Mouse (Mus musculus) induced T-regulatory cell, adult 2 months (primary cell): ENCODE data around the gene Uvrag.
A peak's percentile ranks its signal among the peaks of the same experiment; 100 is the strongest.

Source experiments
- DNase-seq: peaks from one replicate; pipeline ENCODE4 v3.0.0-alpha.2; 2012; ENCODE audit warnings: low read depth

The Uvrag gene

GRCm38 (mm10) chr7:99020353-99020752 is 120.6 kb downstream of the Uvrag start:
- no peak for DNase-seq

- DNase-seq, result no peak
Measured at GRCm38 (mm10) chr7:99017224-99017844, 123.6 kb downstream of the Uvrag start.

- DNase-seq, result no peak
Measured at GRCm38 (mm10) chr7:99015914-99016313, 125.0 kb downstream of the Uvrag start.

- DNase-seq, result no peak
Measured at GRCm38 (mm10) chr7:99015419-99015818, 125.5 kb downstream of the Uvrag start.

GRCm38 (mm10) chr7:99014620-99015019 is 126.3 kb downstream of the Uvrag start:
- DNase-seq, result no peak

- DNase-seq, result no peak
Measured at GRCm38 (mm10) chr7:99007506-99008354, 133.2 kb downstream of the Uvrag start.

GRCm38 (mm10) chr7:99003231-99003630 is 137.7 kb downstream of the Uvrag start:
- peak; percentile 48 for DNase-seq

GRCm38 (mm10) chr7:98998722-98999121 is 142.2 kb downstream of the Uvrag start:
- DNase-seq, result no peak

- no peak for DNase-seq
Measured at GRCm38 (mm10) chr7:98997760-98998159, 143.2 kb downstream of the Uvrag start.

GRCm38 (mm10) chr7:98996791-98997190 is 144.2 kb downstream of the Uvrag start:
- no peak for DNase-seq

GRCm38 (mm10) chr7:98995126-98995727 is 145.7 kb downstream of the Uvrag start:
- peak; percentile 60 for DNase-seq

GRCm38 (mm10) chr7:98994137-98994536 is 146.8 kb downstream of the Uvrag start:
- peak; percentile 14 for DNase-seq

GRCm38 (mm10) chr7:98993395-98993794 is 147.5 kb downstream of the Uvrag start:
- peak; percentile 62 for DNase-seq

- DNase-seq, result no peak
Measured at GRCm38 (mm10) chr7:98991204-98991761, 149.7 kb downstream of the Uvrag start.

- DNase-seq, result no peak
Measured at GRCm38 (mm10) chr7:98990510-98990909, 150.4 kb downstream of the Uvrag start.

- peak; percentile 24 for DNase-seq
Measured at GRCm38 (mm10) chr7:98986962-98987441, 153.9 kb downstream of the Uvrag start.

GRCm38 (mm10) chr7:98985935-98986334 is 155.0 kb downstream of the Uvrag start:
- no peak for DNase-seq

GRCm38 (mm10) chr7:98985489-98985888 is 155.5 kb downstream of the Uvrag start:
- DNase-seq, result no peak

- no peak for DNase-seq
Measured at GRCm38 (mm10) chr7:98984319-98984718, 156.6 kb downstream of the Uvrag start.

GRCm38 (mm10) chr7:98983058-98983457 is 157.9 kb downstream of the Uvrag start:
- no peak for DNase-seq

- no peak for DNase-seq
Measured at GRCm38 (mm10) chr7:98981423-98981822, 159.5 kb downstream of the Uvrag start.

GRCm38 (mm10) chr7:98976839-98977457 is 164.0 kb downstream of the Uvrag start:
- DNase-seq, result no peak
